Mouse (Mus musculus) myocyte (in vitro differentiated cells): ENCODE measurements at regions not wholly inside any gene's neighbourhood (a gene's known extent, or its start where the extent isn't known, plus 50 kb on each side); places are given as distances from the start of the nearest gene placed in this dataset.

Source experiments
- H3K27me3 ChIP-seq: one replicate; pipeline ENCODE4 v1.6.1; 2011; ENCODE audit not compliant: control insufficient read depth, insufficient read depth, insufficient read length
- H3K36me3 ChIP-seq: one replicate; pipeline ENCODE4 v1.6.1; 2011; ENCODE audit not compliant: control insufficient read depth, insufficient read depth
- H3K4me2 ChIP-seq: one replicate; pipeline ENCODE4 v1.6.1; 2011; ENCODE audit warnings: low read depth, control low read depth
- H3K4me3 ChIP-seq: one replicate; pipeline ENCODE4 v1.5.1; 2011; ENCODE audit warnings: mild to moderate bottlenecking, control low read depth, moderate library complexity
- H3K79me2 ChIP-seq: one replicate; pipeline ENCODE4 v1.6.1; 2011; ENCODE audit not compliant: control insufficient read depth, insufficient read depth
- H3ac ChIP-seq: one replicate; pipeline ENCODE4 v1.6.1; 2011; ENCODE audit not compliant: control insufficient read depth, insufficient read length
- CEBPB ChIP-seq: IDR thresholded peaks from 2 replicates; pipeline ENCODE4 v1.6.1; 2011; ENCODE audit warnings: mild to moderate bottlenecking, moderate library complexity; ENCODE audit not compliant: poor library complexity, insufficient read depth, severe bottlenecking
- E2F4 ChIP-seq: IDR thresholded peaks from one replicate; pipeline ENCODE4 v1.6.1; 2011; ENCODE audit warnings: mild to moderate bottlenecking, control low read depth, moderate library complexity; ENCODE audit not compliant: insufficient read depth
- MAX ChIP-seq: IDR thresholded peaks from one replicate; pipeline ENCODE4 v1.6.1; 2011; ENCODE audit warnings: low read depth, mild to moderate bottlenecking, control low read depth
- MYOD1 ChIP-seq, 3 experiments: IDR thresholded peaks; one replicate each; pipeline ENCODE4 v1.6.1; 2011; ENCODE audit warnings: control low read depth in 2 of 3, low read depth in 2 of 3, mild to moderate bottlenecking in 2 of 3, moderate library complexity in 1 of 3; ENCODE audit not compliant: insufficient read length in 2 of 3, control insufficient read depth in 1 of 3
- MYOG ChIP-seq, 3 experiments: IDR thresholded peaks; one replicate each; pipeline ENCODE4 v1.6.1; 2011; ENCODE audit warnings: control low read depth in 2 of 3, low read depth in 2 of 3, mild to moderate bottlenecking in 2 of 3; ENCODE audit not compliant: insufficient read length in 2 of 3, control insufficient read depth in 1 of 3, insufficient read depth in 1 of 3
- POLR2A ChIP-seq: IDR thresholded peaks from one replicate; pipeline ENCODE4 v1.6.1; 2011; ENCODE audit warnings: low read depth, mild to moderate bottlenecking, control low read depth, moderate library complexity; ENCODE audit not compliant: insufficient read length
- POLR2AphosphoS2 ChIP-seq: IDR thresholded peaks from one replicate; pipeline ENCODE4 v1.6.1; 2011; ENCODE audit warnings: low read depth, control low read depth; ENCODE audit not compliant: insufficient read length
- REST ChIP-seq: IDR thresholded peaks from one replicate; pipeline ENCODE4 v1.6.1; 2011; ENCODE audit warnings: mild to moderate bottlenecking, control low read depth, moderate library complexity; ENCODE audit not compliant: insufficient read depth, insufficient read length
- SRF ChIP-seq: IDR thresholded peaks from one replicate; pipeline ENCODE4 v1.6.1; 2011; ENCODE audit warnings: low read depth; ENCODE audit not compliant: control insufficient read depth, insufficient read length
- TCF12 ChIP-seq: IDR thresholded peaks from one replicate; pipeline ENCODE4 v1.6.1; 2011; ENCODE audit warnings: mild to moderate bottlenecking, control low read depth; ENCODE audit not compliant: poor library complexity, insufficient read depth, severe bottlenecking
- TCF3 ChIP-seq: IDR thresholded peaks from one replicate; pipeline ENCODE4 v1.6.1; 2011; ENCODE audit warnings: low read depth, control low read depth; ENCODE audit not compliant: insufficient read length
- USF1 ChIP-seq: IDR thresholded peaks from one replicate; pipeline ENCODE4 v1.6.1; 2011; ENCODE audit warnings: low read depth, mild to moderate bottlenecking, control low read depth, moderate library complexity

DNA sequence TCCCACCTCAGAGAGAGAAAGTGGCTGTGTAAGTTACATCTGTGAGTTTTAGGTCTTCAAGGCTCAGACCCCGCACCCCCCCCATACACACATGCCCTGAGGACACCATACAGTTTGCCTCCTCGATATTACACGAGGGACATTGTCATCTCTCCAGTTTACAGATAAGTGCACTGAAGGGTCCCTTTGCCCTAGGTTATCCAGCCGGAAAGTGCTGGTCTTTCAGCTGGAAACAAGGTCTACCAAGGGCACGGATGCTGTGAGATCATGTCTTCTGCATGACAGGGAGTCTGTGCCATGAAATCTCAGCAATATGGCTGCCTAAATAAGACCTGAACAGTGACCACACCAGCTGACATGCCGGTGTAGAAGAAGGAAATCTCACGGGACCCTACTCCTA, 329.8 kb downstream of the Gm49356 start:
- Histone ChIP-seq H3K4me2 (no peak overlapping the region), H3K36me3 (no peaks in the 10 kb centered on the region), H3ac (no peak overlapping the region), H3K4me3 (no peak overlapping the region), H3K27me3 (no peaks in the 10 kb centered on the region), H3K79me2 (no peaks in the 10 kb centered on the region)
- TF ChIP-seq USF1 (no peak), E2F4 (no peak), CEBPB (no peak), SRF (no peak), POLR2AphosphoS2 (no peak), MYOD1 (IDR thresholded peaks at IDR 0.05; ENCODE audit: control insufficient read depth in 1 of 3, insufficient read length in 2 of 3, low read depth in 2 of 3) (no peak), MAX (no peak), POLR2A (no peak), MYOG (IDR thresholded peaks at IDR 0.05; ENCODE audit: control insufficient read depth in 1 of 3, insufficient read depth in 1 of 3, insufficient read length in 2 of 3, low read depth in 2 of 3) (no peak), TCF3 (no peak), TCF12 (no peak), REST (no peak)

DNA sequence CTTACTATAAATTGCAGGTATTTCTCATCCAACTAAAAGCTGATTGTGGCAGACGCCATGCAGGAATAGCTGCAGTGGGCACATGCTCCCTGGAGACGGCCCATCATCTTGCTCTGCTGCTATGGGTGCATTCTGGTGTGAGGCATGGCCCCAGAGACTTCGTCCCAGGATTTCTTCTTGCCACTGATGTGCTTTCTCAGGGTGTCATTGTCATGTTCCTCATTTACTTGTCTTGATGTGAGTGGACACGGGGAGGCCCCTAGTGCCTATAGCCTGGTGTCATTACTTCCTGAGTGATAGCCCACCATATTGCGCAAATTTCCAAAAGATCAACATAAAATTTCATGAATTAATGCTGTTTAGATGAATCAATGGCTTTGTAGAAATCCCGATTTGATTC, 336.5 kb downstream of the Gm49356 start:
- H3K4me3 ChIP-seq, result no peak overlapping the region
- TF ChIP-seq TCF3 (no peak), POLR2AphosphoS2 (no peak), MYOG (IDR thresholded peaks at IDR 0.05; ENCODE audit: control insufficient read depth in 1 of 3, insufficient read depth in 1 of 3, insufficient read length in 2 of 3, low read depth in 2 of 3) (no peak), POLR2A (no peak), CEBPB (no peak), USF1 (no peak), E2F4 (no peak), REST (no peak)
- no peaks in the 10 kb centered on the region for H3K27me3 ChIP-seq
- H3K36me3 ChIP-seq, result no peaks in the 10 kb centered on the region
- H3ac ChIP-seq, result no peak overlapping the region
- no peak overlapping the region for H3K4me2 ChIP-seq
- no peaks in the 10 kb centered on the region for H3K79me2 ChIP-seq

DNA sequence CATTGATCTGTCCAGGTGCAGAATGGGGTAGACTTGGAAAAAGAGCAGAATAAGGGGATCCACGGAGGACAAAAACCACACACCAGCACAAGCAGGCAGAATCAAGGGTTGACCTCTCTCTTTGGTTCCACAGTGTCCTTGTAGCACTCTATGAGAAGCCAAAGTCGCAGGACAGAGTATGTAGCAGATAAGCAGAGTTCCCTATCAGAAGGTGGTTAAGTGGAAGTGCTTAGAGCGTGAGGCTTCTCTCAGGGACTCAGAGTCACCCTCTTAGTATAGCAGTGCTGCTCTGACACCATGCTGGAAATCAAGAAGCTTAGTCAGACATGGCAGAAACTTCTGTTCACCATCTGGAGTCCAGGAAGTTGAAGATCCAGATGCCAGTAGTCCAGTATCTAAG, 338.2 kb downstream of the Gm49356 start:
- Histone ChIP-seq H3K4me2 (no peak overlapping the region), H3K36me3 (no peaks in the 10 kb centered on the region)
- TF ChIP-seq MYOG (IDR thresholded peaks at IDR 0.05; ENCODE audit: control insufficient read depth in 1 of 3, insufficient read depth in 1 of 3, insufficient read length in 2 of 3, low read depth in 2 of 3) (no peak), SRF (no peak), MAX (no peak)

DNA sequence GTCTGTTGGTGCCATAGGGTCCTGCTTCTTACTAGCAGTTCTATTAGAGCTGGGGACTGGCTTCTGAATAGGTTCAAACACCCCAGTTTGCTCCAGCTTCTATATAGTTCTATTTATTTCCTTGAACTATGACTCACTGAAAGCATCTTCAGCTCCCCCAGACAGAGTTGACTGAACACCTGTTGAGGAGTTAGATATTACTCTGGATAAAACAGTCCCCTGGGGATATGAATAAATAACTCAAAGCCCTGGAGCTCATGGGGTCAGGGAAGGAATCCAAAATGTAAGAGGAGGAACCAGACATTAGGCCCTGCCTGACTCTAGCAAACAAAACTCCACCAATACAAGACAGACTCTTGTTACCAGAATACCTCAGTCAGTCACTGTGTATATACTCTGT, 341.4 kb downstream of the Gm49356 start:
- H3K79me2 ChIP-seq, result no peaks in the 10 kb centered on the region
- no peaks in the 10 kb centered on the region for H3K27me3 ChIP-seq
- no peak overlapping the region for H3ac ChIP-seq
- TF ChIP-seq MYOG (IDR thresholded peaks at IDR 0.05; ENCODE audit: control insufficient read depth in 1 of 3, insufficient read depth in 1 of 3, insufficient read length in 2 of 3, low read depth in 2 of 3) (peak in 1 of 3 experiments; percentile 35), MYOD1 (IDR thresholded peaks at IDR 0.05; ENCODE audit: control insufficient read depth in 1 of 3, insufficient read length in 2 of 3, low read depth in 2 of 3) (peak; percentile 35 to 74 (median 53)), USF1 (no peak), TCF3 (no peak), SRF (no peak), TCF12 (peak; percentile 59), E2F4 (no peak)
- no peaks in the 10 kb centered on the region for H3K36me3 ChIP-seq
- no peak overlapping the region for H3K4me3 ChIP-seq
- H3K4me2 ChIP-seq, result peak overlapping the region; percentile 19

More for the DNA sequence above, 338.2 kb downstream of the Gm49356 start:
- H3K4me3 ChIP-seq, result no peak overlapping the region
- no peaks in the 10 kb centered on the region for H3K79me2 ChIP-seq
- no peak overlapping the region for H3ac ChIP-seq
- H3K27me3 ChIP-seq, result no peaks in the 10 kb centered on the region

DNA sequence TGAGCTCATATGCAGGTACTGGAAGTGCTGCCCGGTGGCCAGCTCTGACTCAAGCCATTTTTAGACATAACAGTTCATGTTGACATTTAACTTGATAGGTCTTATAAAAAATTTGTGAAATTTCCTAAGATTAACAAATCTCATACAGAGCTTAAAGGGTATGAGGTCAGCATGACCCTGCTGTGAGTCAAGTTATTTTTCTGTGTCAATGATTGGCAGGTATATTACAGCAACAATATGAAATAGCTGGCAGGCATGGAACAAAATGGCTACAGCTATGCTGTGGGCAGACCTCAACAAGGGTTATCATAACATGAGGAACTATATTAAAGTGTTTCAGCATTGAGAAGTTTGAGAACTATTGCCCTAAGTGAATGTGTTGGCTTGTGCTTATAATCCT, 342.6 kb downstream of the Gm49356 start:
- Histone ChIP-seq H3K79me2 (no peaks in the 10 kb centered on the region), H3ac (no peak overlapping the region), H3K27me3 (no peaks in the 10 kb centered on the region), H3K4me3 (no peak overlapping the region), H3K36me3 (no peaks in the 10 kb centered on the region), H3K4me2 (no peak overlapping the region)
- TF ChIP-seq CEBPB (peak; percentile 62), TCF3 (no peak), TCF12 (no peak)

DNA sequence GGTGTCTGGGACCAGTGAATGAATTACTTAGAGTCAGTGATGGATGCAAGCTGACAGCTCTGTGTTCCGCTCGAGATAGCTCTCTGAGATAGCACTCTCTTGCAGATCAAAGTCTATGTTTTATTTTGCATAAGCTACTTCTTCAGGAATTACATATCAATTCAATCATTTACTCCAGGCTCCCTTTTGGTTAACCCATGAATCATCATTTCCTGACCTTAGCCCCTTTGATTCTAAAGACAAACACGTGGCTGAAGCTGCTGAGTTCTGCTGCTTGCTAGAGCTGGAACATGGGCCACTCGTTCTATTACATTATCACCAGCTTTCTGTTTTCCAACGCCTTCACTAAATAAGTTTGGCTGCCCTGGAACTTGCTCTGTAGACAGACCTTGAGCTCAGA, 343.2 kb downstream of the Gm49356 start:
- TF ChIP-seq E2F4 (no peak), POLR2AphosphoS2 (no peak), MYOG (IDR thresholded peaks at IDR 0.05; ENCODE audit: control insufficient read depth in 1 of 3, insufficient read depth in 1 of 3, insufficient read length in 2 of 3, low read depth in 2 of 3) (no peak), TCF3 (no peak), REST (no peak), POLR2A (no peak), SRF (no peak), MYOD1 (IDR thresholded peaks at IDR 0.05; ENCODE audit: control insufficient read depth in 1 of 3, insufficient read length in 2 of 3, low read depth in 2 of 3) (no peak), TCF12 (no peak), CEBPB (no peak), MAX (no peak), USF1 (no peak)
- Histone ChIP-seq H3K36me3 (no peaks in the 10 kb centered on the region), H3ac (no peak overlapping the region), H3K4me3 (no peak overlapping the region), H3K27me3 (no peaks in the 10 kb centered on the region), H3K4me2 (no peak overlapping the region), H3K79me2 (no peaks in the 10 kb centered on the region)
